Mouse (Mus musculus): Measurements from ENCODE around the gene Hdac10.

The Hdac10 gene

DNA sequence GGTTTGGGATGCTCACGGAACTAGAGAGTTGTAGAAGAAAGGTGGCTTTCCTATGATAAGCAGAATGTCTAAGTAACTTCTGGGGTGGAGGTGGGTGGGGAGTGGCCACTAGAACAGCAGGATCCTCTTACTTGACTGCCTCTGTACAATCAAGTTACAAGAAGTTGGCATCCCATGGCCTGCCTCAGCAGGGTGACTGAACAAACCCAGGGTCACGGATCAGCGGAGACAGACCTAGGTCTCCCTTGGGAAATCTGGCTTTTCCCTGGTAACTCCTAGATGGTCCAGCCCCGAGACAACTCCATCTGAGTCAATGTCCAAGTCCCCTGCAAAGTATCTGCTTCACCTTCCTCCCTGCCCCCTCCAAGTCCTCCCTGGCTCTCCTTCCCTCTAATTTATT lies 19.4 kb upstream of the Hdac10 start:
- no peak for DNase-seq

DNA sequence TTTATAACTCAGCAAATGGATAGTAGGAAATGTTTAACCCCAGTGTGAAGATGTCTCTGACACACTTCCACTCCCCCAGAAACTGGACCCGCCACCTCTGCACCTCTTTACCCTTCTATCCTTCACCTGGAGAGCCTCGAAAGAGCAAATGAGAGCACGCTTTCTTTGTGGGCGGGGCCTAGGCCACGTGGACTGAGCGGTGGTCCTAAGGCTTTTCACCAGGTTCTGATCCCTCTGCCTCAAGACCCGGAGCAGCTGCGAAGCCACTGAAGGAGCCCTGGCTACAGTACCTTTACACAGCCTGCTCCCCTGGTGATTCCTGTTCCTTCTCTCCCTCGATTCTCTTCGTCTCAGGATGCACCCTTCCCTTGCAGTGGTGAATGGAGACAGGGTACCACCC lies 19.0 kb upstream of the Hdac10 start:
- no peak for DNase-seq

DNA sequence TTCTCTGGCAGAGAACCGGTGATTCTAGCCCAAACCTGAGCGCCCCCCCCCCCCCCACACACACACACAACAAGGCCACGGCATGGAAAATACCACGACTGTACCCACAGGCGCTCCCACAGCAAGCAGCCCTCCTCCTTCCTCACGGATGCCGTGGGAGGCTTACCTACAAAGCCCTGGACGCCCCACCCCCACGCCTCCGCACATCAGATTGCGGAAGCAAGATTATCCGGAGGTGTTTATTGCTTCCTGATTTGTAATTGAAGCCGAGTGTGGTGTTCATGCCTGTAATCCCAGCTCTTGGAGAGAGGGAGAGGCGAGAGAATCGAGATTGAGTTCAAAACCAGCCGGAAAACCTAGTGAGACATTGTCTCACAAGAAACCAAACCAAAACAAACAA lies 18.5 kb upstream of the Hdac10 start:
- DNase-seq = peak; percentile 95

DNA sequence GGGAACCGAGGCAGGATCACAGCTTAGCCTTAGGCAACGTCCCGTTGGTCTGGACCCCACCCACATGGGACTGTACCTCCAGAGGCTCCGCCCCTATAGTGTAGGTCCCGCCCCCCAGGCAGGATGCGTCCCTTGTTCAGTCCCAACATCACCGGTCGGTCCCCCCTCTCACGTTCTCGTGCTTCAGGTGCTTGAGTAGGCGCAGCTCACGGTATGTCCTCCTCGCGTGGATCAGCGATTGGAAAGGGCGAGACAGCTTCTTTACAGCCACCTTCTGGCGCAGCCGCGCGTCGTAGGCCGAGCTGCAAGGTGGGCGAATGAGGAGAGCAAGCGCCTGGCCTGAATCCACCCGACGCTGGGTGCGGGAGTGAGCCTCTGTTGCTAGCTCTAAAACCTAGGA lies 18.0 kb upstream of the Hdac10 start:
- peak; percentile 94 for DNase-seq

DNA sequence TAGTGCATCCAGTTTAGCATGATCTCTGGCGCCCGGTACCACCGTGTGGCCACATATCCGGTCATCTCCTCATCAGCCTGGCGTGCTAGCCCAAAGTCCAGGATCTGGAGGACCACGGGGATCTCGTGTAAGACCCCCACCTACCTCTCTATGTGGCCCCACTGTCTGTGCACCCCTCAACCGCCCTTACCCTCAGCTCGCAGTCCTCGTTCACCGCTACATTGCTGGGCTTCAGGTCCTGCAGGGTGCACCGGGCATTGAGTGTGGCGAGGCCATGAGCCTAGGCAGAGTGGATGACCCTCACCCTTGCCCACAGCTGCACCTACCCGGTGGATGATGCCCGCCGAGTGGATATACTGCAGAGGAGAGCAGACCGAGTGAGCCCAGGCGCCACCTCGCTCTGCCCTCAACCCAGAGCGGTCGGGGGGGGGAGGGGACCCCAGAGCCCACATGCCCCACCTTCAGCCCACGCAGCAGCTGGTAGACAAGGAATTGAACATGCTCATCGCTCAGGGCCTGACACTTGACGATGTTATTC lies 17.4 kb upstream of the Hdac10 start:
- peak; percentile 92 for DNase-seq

DNA sequence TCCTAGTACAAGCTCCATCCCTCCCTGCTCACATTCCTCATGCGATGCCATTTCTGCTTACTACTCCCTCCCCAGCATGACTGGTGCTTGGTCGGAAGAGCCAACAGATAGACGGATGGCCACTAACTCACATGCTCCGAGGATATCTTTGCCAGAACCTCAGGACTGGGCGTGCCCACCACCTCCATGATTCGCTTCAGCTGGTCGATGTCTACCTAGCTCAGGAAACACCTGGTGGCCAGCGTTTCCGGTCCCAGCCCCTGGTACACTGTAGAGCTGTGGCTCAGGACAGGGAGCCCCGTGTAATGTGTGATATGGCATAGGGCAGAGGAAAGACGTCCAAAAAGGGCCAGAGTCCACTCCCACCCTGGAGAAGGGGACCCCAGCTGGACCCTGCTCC lies 16.5 kb upstream of the Hdac10 start:
- DNase-seq = peak; percentile 93

DNA sequence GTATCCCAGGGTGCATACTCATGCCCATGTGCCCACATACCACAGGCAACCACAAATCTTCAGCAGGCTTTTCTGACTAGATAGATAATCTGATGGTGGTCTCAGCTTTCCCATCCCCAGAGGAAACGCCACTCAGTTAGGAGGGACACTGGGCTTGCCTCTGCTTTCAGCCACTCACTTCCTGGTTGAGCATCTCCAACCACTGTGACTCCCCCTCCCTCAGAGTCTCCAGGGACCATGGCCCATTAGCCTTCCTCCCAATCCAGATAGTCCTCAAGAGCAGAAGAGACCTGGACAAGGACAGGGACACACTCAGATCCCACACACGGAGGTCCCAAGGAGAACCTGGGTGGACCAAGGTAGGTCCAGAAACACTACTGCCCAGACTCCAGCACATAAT lies 14.6 kb upstream of the Hdac10 start:
- peak; percentile 94 for DNase-seq

DNA sequence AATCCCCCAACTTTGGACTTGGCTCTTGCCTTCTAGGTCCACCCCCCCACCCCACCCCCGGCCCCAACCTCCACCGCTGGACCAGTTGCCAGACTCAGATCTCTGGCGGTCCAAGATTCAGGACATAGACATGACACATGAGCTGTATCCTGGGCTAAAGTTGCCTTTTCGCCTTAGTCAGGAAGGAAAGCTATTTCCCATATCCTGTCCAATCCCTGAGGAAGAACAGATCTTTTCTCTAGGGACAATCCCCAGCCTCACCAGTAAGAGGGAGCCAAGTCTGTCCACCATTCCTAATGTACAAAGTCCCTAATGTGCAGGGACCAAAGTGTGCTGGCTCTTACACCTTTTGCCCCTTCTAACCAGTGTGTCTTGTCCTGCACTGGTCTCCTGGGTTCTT lies 13.4 kb upstream of the Hdac10 start:
- peak; percentile 96 for DNase-seq

DNA sequence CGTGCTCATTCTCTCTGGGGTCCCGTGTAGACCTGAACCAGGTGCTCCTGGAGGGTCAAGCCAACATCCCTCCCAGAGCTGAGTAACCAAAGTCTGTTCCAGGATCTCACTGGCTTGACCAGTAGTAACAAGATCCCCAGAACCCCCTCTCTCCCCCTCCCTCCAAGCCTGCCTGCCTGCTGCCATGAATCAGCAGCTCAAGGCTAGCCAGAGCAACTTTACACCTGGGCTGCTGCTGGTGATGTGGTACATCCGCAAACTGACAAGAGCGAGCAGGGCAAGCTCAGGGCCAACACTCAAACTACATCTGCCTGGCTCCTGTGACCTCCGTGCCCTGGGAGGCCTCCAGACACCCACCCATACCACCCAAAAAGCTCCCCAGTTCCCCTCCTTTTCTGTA lies 12.9 kb upstream of the Hdac10 start:
- DNase-seq = peak; percentile 92

DNA sequence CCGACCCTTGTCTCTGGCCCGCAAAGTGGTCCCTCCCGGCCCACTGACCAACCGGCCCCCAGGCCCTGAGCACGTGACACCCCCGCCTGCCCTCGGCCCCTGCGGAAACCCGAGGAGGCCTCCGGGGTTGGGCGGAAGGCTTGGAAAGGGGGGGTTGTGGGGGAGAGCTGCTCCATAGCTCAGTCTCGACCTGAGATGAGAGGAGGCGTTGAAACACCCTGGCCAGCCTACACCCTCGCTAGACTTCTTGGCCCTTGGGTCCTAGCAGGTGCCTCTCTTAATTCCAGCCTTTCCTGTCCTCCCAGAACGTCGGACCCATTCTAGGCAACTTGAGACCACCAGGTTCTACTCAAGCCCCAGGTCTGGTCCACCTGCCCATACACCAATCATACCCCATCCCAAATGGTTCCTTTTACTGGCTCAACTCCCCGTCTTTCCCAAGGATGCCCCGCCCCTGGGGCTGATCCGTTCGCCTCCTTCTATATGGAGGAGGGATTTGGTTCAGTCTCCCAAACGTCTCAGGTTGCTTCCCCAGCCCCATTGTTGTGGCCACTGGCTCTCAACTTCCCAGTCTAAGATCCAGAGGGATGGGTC lies 12.3 kb upstream of the Hdac10 start, which contains the start of gene Mapk12:
TSS of gene Mapk12 (minus strand) at position 45 of the 594 bp plus-strand sequence.
- DNase-seq = peak; percentile 99

DNA sequence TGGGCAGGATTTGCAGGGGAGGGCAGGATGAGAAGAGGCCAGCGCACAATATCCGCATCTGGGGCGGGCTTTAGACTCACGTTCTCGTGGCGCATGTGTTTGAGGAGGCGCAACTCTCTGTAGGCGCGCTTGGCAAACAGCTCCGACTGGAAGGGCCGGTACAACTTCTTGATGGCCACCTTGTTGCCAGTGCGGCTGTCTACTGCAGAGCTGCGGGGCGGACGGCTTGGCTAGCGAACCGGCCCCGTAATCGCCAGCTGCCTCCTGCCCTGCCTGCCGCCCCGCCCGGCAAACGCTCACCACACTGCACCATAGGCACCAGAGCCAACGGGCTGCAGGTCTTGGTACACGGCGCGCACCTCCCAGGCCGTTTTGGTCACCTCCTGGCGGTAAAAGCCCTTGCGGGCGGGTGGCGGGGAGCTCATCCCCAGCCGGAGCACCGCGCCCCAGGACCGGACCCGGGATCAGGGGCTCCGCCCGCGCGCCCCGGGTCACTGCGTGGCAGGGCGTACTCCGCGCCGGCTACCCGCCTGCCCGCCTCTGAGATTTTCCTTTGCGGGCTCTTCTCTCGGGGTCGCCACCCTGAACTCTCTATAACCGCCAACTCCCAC lies 11.7 kb upstream of the Hdac10 start:
- peak; percentile 98 for DNase-seq

DNA sequence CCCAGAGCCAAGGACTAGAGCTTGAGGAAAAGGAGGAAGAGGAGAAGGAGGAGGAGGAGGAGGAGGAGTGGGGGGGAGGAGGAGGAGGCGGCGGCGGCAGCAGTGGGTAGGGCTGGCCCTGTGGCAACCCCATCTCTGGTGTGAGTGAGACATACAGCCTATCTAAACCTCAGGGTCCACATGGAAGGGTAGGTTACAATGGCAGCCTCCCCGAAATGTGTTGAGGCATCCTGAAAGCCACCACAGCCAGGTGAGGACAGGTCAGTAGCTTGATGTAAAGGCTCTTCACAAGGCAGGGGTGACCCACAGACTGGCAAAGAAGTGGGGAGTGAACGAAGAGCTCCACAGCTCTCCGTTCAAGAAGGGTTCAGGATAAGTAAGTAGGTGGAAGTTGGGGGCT lies 10.0 kb upstream of the Hdac10 start:
- peak; percentile 90 for DNase-seq

DNA sequence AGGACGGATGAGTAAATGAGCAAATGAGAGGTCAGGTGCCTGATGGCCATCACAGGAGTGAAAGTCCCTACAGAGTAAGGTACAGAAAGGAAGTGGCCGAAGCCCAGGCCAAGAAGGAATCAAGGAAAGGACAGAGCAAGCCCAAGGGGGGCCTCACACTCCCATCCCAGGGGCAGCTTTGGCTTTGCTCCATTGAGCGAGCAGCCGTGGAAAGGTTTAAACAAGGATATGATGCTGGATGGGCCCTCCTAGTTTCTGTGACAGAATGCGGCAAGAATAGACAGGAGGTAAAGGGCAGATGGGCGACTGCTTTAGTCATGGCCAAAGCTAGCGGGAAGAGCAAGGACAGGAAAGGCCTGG lies 9.5 kb upstream of the Hdac10 start:
- DNase-seq = no peak

DNA sequence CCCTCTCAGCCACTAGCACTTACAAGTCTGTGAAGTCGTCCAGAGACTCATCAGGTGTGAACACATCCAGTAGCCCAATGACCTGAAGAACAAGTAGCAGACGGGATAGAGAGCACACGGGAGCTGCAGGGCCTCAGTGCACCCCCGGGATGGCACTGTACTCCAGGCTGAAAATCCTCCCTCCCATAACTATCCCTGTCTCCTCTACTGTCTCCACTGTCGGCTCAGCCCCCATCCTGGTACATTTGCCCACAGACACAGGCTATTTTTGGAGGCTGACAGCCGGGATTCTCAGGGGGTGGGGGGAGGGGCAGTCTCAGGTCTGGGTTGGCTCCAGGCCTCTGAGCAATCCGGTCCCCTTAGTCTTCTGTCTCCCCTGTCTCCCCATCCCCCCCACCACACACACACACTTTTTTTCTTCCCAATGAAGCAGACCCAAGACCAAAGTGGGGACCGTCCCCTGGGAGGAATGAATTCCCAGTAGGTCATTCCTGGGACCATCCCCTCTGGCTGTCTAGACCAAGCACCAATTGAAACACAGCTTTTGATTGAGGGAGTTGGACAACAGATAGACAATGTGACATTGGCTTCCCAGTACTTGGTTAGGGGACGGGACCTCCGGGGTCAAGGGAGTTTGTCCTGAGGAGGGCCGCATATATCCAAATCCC lies 9.0 kb upstream of the Hdac10 start:
- DNase-seq = peak; percentile 91

DNA sequence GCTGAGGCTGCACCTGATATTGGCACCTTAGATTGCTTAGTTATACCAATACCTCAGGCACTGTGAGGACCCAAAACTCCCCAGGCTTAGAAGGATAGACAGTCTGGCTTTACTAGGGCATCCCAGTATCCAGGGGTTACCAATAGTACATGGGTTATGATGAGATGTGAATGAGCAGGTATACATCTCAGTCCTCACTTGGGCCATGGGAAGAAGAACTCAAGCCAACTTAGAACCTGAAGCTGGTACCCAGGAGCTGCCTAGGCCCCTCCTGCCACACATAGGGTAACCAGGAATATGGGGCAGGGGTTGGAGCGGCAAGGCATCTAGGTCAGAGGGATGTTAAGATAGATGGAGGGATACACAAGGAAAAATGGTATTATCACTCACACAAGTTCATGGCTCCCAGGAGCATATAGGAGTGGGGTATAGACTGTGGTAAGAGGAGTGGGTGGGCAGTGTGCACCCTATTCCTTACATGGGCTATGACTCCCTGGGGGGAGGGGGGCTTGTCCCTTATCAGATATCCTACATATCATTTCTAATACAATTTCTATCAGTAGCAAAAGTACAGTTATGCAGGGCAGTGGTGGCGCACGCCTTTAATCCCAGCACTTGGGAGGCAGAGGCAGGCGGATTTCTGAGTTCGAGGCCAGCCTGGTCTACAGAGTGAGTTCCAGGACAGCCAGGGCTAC lies 8.1 kb upstream of the Hdac10 start:
- DNase-seq = peak; percentile 86

DNA sequence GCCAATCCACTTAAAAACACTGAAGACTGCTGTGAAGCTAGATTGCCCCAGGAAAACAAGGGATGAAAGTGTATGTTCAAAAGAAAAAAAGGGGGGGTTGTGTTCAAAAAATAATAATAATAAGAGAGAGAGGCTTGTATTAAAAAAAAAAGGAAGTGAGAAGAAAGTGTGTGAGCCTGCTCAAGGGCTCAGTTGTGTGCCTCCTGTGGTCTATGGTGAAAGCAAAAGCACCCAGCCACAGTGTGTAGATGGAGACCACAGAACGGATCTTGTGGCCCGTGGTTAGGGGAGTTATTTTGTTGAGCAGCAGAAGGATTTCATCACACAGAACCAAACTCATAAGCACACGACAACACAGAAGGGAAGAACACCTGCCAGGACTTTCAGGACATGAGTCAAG lies 2.8 kb upstream of the Hdac10 start:
- DNase-seq = peak; percentile 94

DNA sequence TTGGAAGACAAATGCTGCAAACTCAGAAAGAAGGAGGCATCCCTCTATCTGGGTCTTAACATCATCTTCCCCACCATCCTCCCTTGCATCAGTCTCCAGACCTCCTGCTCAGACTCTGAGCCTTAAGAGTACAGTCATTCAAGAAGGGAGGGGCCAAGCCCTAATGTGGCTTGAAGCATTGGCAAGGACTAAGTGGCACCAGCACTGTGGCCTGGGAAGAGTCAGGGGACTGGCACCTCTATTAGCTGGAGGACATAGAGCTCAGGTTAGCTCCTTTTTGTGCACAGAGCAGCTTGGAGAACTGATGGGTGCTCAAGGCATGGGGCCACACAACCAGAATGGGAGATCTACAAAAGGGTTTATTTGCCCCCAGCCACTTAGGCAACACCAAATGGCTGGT lies 1.7 kb upstream of the Hdac10 start:
- peak; percentile 84 for DNase-seq

DNA sequence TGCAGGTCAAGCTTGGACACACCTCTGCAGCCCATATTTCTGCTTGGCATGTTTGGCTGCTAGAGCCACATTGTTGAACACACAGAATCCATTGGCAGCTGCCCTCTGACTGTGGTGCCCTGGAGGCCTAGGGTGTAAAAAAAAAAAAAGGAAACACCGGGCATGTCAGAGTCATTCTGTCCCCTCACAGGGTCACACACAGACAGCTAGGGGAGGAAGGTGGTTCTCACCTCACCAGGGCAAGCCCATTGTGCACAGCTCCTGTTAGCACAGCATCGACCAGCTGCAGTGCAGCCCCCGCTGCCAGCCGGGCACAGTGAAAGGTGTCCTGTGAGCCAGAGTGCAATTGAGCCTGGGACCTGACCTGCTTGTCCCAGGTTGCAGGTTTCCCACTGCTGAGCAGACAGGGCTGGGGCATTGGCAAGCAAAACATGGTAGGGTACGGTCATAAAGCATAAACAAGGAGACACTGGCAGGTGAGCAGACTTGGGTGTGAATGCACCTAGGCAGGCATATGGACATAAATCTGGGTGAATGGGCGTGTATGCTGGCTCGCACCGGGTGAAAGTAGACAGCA lies 1.0 kb downstream of the Hdac10 start:
- peak; percentile 94 for DNase-seq

DNA sequence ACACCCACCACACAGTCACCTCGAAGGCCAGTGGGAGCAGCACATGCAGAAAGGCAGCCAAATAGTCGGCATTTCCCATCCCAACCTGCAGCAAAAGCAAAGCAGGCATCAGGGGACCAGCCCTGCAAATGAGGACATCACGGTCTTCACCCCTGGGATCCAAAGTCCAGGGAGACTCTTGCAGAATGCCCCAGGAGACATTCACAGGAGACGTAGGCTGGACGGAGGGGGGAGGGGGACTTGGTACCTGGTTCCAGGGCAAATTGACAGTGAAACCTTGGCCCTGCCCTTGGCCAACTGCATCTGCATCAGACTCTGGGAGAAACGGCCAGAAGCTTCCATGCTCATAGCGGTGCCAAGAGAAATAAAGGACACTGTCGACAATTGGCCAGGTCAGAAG lies 1.9 kb downstream of the Hdac10 start:
- DNase-seq = peak; percentile 92

DNA sequence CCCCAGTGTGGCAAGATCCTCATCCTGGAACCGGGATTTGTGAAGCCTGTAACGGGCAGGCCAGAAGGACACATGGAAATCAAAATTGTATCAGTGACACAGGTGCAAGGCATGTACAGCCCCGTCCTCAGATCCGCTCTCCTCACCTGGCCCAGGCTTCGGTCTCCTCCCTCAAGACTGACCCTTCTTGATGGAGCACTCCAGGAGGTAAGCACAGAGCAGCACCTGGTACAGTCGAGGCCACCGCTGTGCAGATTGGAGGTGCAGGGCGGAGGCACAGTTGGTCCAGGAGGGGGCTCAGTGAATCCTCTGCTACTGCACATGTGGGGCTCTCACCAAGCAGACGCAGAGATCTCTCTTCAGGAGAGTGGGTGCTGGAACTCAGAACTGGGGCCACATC lies 3.1 kb downstream of the Hdac10 start:
- DNase-seq = peak; percentile 86

DNA sequence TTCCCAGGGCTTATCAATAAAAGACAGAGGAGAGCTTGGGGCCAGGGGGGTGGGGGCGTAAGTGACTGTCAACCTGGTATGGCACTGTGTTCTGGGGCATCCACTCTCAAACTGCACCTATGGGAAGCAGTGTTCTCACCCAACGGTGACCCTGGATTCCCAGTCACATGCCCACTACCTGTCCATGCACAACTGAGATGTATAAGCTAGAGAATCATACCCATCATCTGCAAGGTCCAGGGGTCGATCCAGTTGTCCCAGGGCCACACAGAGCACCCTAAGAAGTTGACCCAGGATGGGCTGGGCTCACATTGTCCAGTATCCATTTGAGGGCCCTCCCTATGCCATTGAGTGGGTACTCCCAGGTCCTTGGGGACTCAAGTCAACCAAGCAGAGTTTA lies 4.2 kb downstream of the Hdac10 start:
- peak; percentile 90 for DNase-seq

DNA sequence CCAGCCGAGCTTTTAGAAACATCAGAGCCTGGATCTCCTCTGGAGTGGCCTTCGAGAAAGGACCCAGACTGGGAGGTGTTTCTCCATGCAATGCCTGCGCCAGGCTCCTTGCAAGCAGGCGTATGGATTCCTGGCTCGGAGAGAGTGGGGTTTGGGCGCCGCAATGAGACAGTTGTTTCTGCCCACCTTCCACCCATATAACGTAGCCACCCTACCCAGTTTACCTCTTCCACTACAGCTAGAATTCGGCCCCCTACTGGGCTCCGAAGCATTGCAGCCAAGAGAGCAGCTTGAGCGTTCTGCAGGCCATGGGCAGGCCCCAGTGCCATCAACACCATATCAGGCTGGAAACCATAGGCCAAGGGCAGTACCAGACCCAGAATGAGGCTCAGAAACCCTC lies 4.9 kb downstream of the Hdac10 start:
- peak; percentile 92 for DNase-seq

DNA sequence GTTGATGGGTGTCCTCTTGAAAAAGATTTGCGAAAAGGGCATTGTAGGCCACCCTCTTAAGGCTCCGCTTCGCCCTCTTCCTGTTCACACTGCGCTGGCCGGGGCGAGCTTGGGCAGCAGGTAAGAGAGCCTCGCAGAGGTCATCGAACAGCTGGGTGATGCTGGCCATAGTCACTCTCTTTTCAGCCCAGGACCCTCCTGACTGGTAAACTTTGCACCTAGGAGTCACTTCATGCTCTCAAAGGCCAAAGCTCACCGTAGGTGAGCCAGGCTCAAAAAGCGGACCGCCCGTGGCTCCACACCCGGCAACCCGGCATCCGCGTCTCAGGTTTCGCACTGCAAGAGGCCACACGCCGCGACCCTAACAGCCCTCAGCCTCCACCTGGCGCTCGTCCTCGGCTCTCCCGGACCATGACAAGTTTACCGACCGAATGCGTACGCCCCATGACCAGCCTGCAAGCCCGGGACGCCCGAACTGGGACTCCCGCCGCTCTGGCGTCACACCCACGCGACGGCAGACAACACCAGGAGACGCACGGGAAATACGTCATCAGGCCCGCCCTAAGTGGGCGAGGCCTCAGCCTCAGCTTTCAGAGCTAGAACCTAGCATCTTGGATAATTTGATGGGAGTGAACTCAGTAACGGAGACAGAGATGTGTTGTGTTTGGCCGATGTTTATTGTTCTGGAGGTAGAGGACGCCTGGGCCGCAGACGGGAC lies 5.7 kb downstream of the Hdac10 start, which contains the start of gene Tubgcp6:
TSS of gene Tubgcp6 (minus strand) at position 464 of the 718 bp plus-strand sequence.
- peak; percentile 99 for DNase-seq
